Mouse (Mus musculus) testis, postnatal 14 days (tissue): ENCODE measurements around the gene Wdr61.
A peak's percentile ranks its signal among the peaks of the same experiment; 100 is the strongest.

Experiments used
- DNase-seq: peaks from one replicate; pipeline ENCODE4 v3.0.0; 2021; ENCODE audit warnings: low spot score

Gene Wdr61

GRCm38 (mm10) chr9:54676531-54676986, 57.8 kb downstream of the Wdr61 start:
- DNase-seq = peak; percentile 66

GRCm38 (mm10) chr9:54673887-54674286, 60.4 kb downstream of the Wdr61 start:
- no peak for DNase-seq

GRCm38 (mm10) chr9:54671962-54672361, 62.4 kb downstream of the Wdr61 start:
- peak; percentile 37 for DNase-seq

- peak; percentile 53 for DNase-seq
Measured at GRCm38 (mm10) chr9:54668455-54668854, 65.9 kb downstream of the Wdr61 start.

GRCm38 (mm10) chr9:54666116-54666515, 68.2 kb downstream of the Wdr61 start:
- DNase-seq = no peak
